Mouse (Mus musculus): ENCODE results near the gene Ndrg3. TPM values are rescaled to one million over a fixed set of nuclear protein-coding genes. Genes with fewer than 3 reads are reported as not detected.

The Ndrg3 gene
- 29.3 and 32.0 TPM in 2 replicates for total RNA-seq (2014; fragmentation: Nextera tagmentation)
- 26.6 and 35.7 TPM in 2 replicates for total RNA-seq (2017)

- ATAC-seq (replicated peaks; ENCODE audit: low FRiP score, low TSS enrichment, poor library complexity, severe bottlenecking): peak; percentile 88
These were observed at the start of gene Ndrg3 for GRCm38 (mm10) chr2:156991470-156992319. Gene Ndrg3, minus strand, starts transcription at chr2:156992056.

DNA sequence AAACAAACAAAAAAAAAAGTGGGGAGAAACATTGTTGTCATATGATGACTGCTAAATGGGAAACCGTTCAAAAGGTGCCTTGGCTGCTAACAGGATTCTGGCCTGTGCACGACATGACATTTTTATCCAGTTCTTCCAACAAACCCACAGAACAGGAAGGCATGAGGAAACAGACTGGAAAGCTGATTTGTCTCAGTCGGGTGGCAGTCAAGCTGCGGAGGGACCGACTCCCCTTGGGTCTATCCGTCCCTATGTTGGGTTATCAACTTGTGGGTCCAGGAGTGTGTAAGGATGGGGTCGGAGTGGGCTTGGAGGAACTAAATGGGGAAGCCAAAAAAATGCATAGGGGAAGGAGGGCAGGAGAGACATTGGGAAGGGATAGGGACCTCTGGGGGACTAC, 49.6 kb upstream of the Ndrg3 start:
- ATAC-seq (replicated peaks; ENCODE audit: low FRiP score, low TSS enrichment, poor library complexity, severe bottlenecking): no peak

DNA sequence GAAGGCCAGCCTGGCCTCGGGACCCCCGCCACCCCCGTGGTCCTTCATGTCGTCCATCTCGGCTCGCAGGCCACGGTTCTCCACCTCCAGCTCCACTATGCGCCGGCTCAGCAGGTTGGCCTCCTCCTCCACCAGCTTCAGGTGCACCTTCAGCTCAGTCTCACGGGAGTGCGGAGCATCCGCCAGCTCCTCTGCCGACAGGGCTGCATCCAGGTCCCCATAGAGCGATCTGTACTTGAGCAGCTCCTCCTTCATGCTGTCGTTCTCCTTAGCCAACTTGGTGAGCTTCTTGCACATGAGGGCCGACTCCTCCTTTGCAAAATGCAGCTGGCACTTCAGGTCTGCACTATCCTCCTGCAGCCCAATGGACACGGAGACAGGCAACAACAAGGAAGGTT, 48.8 kb upstream of the Ndrg3 start:
- ATAC-seq (replicated peaks; ENCODE audit: low FRiP score, low TSS enrichment, poor library complexity, severe bottlenecking): no peak

DNA sequence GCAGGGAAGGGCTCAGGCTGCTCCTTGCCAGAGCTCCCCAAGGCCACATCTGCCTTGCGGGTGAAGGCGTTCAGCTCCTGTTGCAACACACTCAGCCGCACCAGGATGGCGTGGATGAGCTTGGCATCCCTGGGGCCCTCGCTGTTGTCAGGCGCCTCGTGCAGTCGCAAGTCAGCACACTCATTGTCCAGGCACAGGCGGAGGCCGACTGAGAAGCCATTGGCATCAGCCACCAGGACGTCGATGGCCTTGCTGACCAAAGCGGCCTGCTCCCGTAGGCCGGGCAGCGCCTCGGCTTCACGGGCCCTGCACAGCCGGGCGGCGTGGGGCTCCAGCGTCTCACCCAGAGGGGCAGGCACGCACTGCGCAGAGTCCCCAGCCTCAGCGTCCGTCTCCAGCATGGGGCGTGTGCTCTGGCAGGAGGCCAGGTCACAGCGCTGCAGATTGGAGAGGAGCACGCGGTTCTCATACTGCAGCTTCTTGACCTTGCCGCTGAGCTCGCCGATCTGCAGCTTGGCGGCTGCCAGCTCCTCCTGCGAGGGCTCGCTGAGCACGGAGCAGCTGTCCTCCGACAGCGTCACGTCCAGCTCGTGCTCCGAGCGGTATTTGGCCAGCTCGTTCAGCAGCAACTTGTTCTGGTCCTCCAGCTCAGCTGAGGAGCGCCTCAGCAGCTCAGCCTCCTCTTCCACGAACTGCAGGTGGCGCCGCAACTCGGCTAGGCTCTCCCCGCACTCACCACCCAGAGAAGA, 48.2 kb upstream of the Ndrg3 start:
- no peak for ATAC-seq (replicated peaks; ENCODE audit: low FRiP score, low TSS enrichment, poor library complexity, severe bottlenecking)

- ATAC-seq (replicated peaks; ENCODE audit: low FRiP score, low TSS enrichment, poor library complexity, severe bottlenecking): 0 out of 2 replicates have a peak, but pooled peaks have one; percentile 14
These were observed 45.4 kb upstream of the Ndrg3 start for GRCm38 (mm10) chr2:157037303-157037702.

GRCm38 (mm10) chr2:157036400-157036799, 44.5 kb upstream of the Ndrg3 start:
- ATAC-seq (replicated peaks; ENCODE audit: low FRiP score, low TSS enrichment, poor library complexity, severe bottlenecking): no peak

DNA sequence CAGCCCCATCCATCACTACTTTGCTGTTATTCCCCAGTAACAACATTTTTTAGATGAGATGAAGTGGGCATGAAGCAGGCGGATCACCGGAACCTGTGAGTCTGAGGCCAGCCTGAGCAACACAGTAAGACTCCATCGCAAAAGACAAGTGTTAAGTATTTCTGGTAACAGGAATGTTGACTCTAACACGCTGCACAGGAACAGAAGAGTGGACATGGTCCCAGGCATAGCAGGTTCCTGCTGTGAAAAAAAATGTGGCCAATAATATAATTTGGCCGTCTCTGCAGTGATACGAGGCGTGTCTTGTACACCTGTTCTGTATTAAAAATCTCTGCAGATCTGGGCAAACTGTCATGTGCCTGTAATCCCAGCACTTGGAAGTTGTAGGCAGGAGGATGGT, 43.5 kb upstream of the Ndrg3 start:
- no peak for ATAC-seq (replicated peaks; ENCODE audit: low FRiP score, low TSS enrichment, poor library complexity, severe bottlenecking)

DNA sequence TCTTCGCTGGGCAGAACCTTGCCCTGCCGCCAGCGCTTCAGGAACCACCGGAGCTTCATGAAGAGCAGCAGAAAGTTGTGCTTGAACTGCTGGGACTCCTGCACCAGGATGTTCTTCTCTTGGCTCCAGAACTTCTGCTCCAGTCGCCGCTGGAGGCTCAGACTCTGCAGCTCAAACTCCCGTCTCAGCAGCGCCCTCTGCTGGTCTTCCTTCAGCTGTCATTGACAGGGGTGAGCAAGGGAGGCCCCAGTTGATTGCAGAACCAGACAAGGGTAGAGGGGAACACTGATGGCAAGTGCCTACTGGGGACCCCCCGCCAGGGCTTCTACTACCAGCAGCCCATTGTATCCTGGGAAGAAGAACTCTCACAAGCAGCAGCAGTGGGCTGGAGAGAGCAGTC, 38.9 kb upstream of the Ndrg3 start:
- ATAC-seq (replicated peaks; ENCODE audit: low FRiP score, low TSS enrichment, poor library complexity, severe bottlenecking): peak; percentile 43

- ATAC-seq (replicated peaks; ENCODE audit: low FRiP score, low TSS enrichment, poor library complexity, severe bottlenecking): no peak
These were observed 36.4 kb upstream of the Ndrg3 start for GRCm38 (mm10) chr2:157028261-157028660.

- peak; percentile 72 for ATAC-seq (replicated peaks; ENCODE audit: low FRiP score, low TSS enrichment, poor library complexity, severe bottlenecking)
These were observed 35.5 kb upstream of the Ndrg3 start for GRCm38 (mm10) chr2:157027106-157028008.

DNA sequence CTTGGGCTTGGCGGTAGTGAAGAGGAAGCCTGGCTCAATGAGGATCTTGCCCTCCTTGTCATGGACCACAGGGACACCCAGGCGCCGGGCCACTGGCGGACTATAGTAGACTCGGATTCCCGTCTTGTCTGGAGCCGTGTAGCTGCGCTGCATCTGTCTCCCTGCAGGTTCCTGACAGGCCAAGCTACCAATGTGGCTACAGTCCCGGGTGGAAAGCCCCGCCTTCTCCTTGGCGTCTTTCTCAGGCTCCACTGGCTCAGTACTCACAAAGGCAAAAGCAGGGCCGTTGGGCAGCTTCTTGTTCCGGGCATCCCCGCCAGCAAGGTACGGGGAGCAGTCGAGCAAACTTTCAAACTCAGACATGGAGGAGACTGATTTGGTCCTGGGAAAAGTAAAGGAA, 29.3 kb upstream of the Ndrg3 start:
- no peak for ATAC-seq (replicated peaks; ENCODE audit: low FRiP score, low TSS enrichment, poor library complexity, severe bottlenecking)

GRCm38 (mm10) chr2:157019228-157019627, 27.4 kb upstream of the Ndrg3 start:
- no peak for ATAC-seq (replicated peaks; ENCODE audit: low FRiP score, low TSS enrichment, poor library complexity, severe bottlenecking)

- no peak for ATAC-seq (replicated peaks; ENCODE audit: low FRiP score, low TSS enrichment, poor library complexity, severe bottlenecking)
These were observed 24.8 kb upstream of the Ndrg3 start for GRCm38 (mm10) chr2:157016529-157017270.

DNA sequence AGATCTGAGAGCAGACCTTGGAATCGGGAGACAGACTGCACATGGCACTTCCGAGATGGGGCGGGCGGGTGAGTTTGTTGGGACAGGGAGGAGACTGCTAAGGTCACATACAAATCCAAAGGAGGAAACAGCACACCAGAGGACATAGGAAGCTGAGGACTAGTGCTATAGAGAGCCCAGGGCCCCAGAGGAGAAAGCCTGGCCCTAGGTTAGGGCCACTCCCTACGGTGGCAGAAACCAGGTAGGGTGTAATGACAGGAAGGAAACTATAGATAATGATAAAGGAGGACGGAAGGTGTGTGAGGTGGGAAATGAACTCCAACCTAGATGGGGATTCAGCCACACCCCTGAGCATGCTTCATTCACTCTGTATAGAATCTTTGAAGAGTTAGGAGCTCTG, 20.5 kb upstream of the Ndrg3 start:
- ATAC-seq (replicated peaks; ENCODE audit: low FRiP score, low TSS enrichment, poor library complexity, severe bottlenecking): no peak

GRCm38 (mm10) chr2:157010634-157011310, 18.9 kb upstream of the Ndrg3 start:
- ATAC-seq (replicated peaks; ENCODE audit: low FRiP score, low TSS enrichment, poor library complexity, severe bottlenecking): no peak; the same call in 1 of the 2 replicates

DNA sequence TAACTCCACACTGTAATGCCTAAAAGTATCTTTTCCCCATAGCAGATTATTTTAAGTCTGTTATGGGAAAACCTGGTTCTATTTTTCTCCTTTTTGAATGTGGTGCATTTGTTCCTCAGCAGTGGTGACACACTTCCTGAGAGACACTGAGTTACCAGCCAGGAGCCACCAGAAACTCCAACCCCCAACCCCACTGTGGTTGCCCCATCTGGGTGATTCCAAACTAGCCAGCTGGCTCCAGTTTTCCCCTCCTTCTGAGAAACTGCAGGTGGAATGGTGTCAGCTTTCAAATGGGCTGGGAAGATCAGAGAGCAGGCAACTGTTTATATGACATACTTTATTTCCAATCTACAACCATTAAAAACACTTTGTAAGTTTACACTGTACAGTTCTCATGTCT, 18.3 kb upstream of the Ndrg3 start:
- ATAC-seq (replicated peaks; ENCODE audit: low FRiP score, low TSS enrichment, poor library complexity, severe bottlenecking): no peak

GRCm38 (mm10) chr2:157008509-157008908, 16.7 kb upstream of the Ndrg3 start:
- no peak for ATAC-seq (replicated peaks; ENCODE audit: low FRiP score, low TSS enrichment, poor library complexity, severe bottlenecking)

GRCm38 (mm10) chr2:157007234-157007596, 15.4 kb upstream of the Ndrg3 start:
- 0 out of 2 replicates have a peak, but pooled peaks have one; percentile 3 for ATAC-seq (replicated peaks; ENCODE audit: low FRiP score, low TSS enrichment, poor library complexity, severe bottlenecking)
